Mouse (Mus musculus): ENCODE measurements around the gene Saa4.

GRCm38 (mm10) chr7:46678417-46678816 lies 54.0 kb downstream of the Saa4 start:
- no peak for TF ChIP-seq CTCF (IDR thresholded peaks at IDR 0.05; ENCODE audit: low read depth)
- no peak for TF ChIP-seq EP300 (IDR thresholded peaks at IDR 0.05; ENCODE audit: low read depth)

Data from liver, postnatal 0 days (tissue).